Mouse (Mus musculus): ENCODE data around the gene Eva1c. TPM values are rescaled to one million over a fixed set of nuclear protein-coding genes. Genes with fewer than 3 reads are reported as not detected.

Eva1c gene
- polyA plus RNA-seq, 1 experiment from 2014 or later: 2.3 TPM

Small RNA genes lying within 50 kb of the gene (microRNA-seq; reads per million reads assigned to microRNA genes)
- not detected for gene Gm22933

Other genes starting within 250 kb of the Eva1c start
- gene Mis18a, start 99.3 kb upstream of the Eva1c start, polyA plus RNA-seq (2015; fragmentation: Nextera tagmentation; extraction: Ambion mirVana): 73.2 and 75.6 TPM in 2 replicates
- 0.45 TPM in 1 of 2 replicates, not detected in the other for gene Mrap, start 88.5 kb upstream of the Eva1c start, polyA plus RNA-seq (2015; fragmentation: Nextera tagmentation; extraction: Ambion mirVana)
- gene Urb1, start 16.3 kb upstream of the Eva1c start, polyA plus RNA-seq (2015; fragmentation: Nextera tagmentation; extraction: Ambion mirVana): 10.4 and 12.7 TPM in 2 replicates
- 32.5 and 50.9 TPM in 2 replicates for gene Cfap298, start 108.4 kb downstream of the Eva1c start, polyA plus RNA-seq (2015; fragmentation: Nextera tagmentation; extraction: Ambion mirVana)
- 9.6 and 10.5 TPM in 2 replicates for gene Synj1, start 184.6 kb downstream of the Eva1c start, polyA plus RNA-seq (2015; fragmentation: Nextera tagmentation; extraction: Ambion mirVana)
- gene Paxbp1, start 217.8 kb downstream of the Eva1c start, polyA plus RNA-seq (2015; fragmentation: Nextera tagmentation; extraction: Ambion mirVana): 71.6 and 76.4 TPM in 2 replicates